ENCODE assay signal across 12 mouse cellular contexts in genomic region chr7:95082248-95082647, GRCm38 (mm10).
DNase-seq lines count a peak whose midpoint lies in the region; ATAC-seq lines count a peak whose summit lies in the region.
"Had no signal": no experiment of that assay in that cellular context is flagged by ENCODE, and none has a peak within 500 bp of the region (broad histone marks: within the 10 kb centered on the region; RNA-seq: fewer than 3 reads in every experiment).

No protein-coding gene starts in this region.

- H3K4me2 ChIP-seq in kidney, embryonic 15.5 days: no peak overlapping the region
- H3K4me2 ChIP-seq: limb, embryonic 12.5 days had no signal

- no peaks in the 10 kb centered on the region for H3K9me3 ChIP-seq in kidney, embryonic 15.5 days (replicated peaks)
- H3K9me3 ChIP-seq: limb, embryonic 12.5 days had no signal

- peak; percentile 2 for DNase-seq in adrenal gland, adult 2 months
- DNase-seq in adrenal gland, adult 8-10 months: no peak
- peak; percentile 5 for DNase-seq in gastrocnemius, postnatal 14 days
- DNase-seq in gastrocnemius, postnatal 10 days: no peak
- peak; percentile 15 for DNase-seq in left cerebral cortex, postnatal 4 days
- no peak for DNase-seq in left cerebral cortex, adult 11 months (ENCODE audit: low spot score)
- peak; percentile 6 to 28 for DNase-seq in layer of hippocampus, postnatal 14 days (ENCODE audit: low spot score in 2 of 2)
- DNase-seq: cerebellum, adult 11 months; kidney, adult 11 months; lung, adult 2 months had no signal

- no peak overlapping the region for H3K27ac ChIP-seq in kidney, embryonic 15.5 days
- H3K27ac ChIP-seq: limb, embryonic 12.5 days had no signal

- H3K36me3 ChIP-seq in kidney, embryonic 15.5 days: no peaks in the 10 kb centered on the region
- H3K36me3 ChIP-seq: limb, embryonic 12.5 days had no signal

- no peak overlapping the region for H3K4me3 ChIP-seq in kidney, embryonic 15.5 days (replicated peaks)
- H3K4me3 ChIP-seq: limb, embryonic 12.5 days had no signal

- no peak overlapping the region for H3K9ac ChIP-seq in kidney, embryonic 15.5 days
- H3K9ac ChIP-seq: limb, embryonic 12.5 days had no signal

- H3K27me3 ChIP-seq in kidney, embryonic 15.5 days: no peaks in the 10 kb centered on the region
- H3K27me3 ChIP-seq: limb, embryonic 12.5 days had no signal

- no peak for ATAC-seq in kidney, embryonic 15.5 days (replicated peaks; ENCODE audit: low FRiP score)

- intact Hi-C loops in gastrocnemius, postnatal 14 days (cut with DNase I; ENCODE audit: low total_unique reads): no loop called here
- intact Hi-C loops in left cerebral cortex, postnatal 4 days (cut with DNase I): no loop called here

- H3K4me1 ChIP-seq in kidney, embryonic 15.5 days: no peaks in the 10 kb centered on the region
- H3K4me1 ChIP-seq: limb, embryonic 12.5 days had no signal

Comparison
In these comparisons a context has a peak if more than half of its experiments do, and no peak if none do; other contexts are left out.
1. DNase-seq: peak in adrenal gland, adult 2 months (single experiment), gastrocnemius, postnatal 14 days (single experiment), left cerebral cortex, postnatal 4 days (single experiment) and layer of hippocampus, postnatal 14 days (2 of 2); none in adrenal gland, adult 8-10 months (single experiment), gastrocnemius, postnatal 10 days (single experiment) and left cerebral cortex, adult 11 months (single experiment).